Comparison of ENCODE assay signal across 11 mouse cellular contexts in genomic region chr7:123850272-123851197, GRCm38 (mm10).
DNase-seq lines count a peak whose midpoint lies in the region; ATAC-seq and TF ChIP-seq lines count a peak whose summit lies in the region.
"Had no signal": no experiment of that assay in that cellular context is flagged by ENCODE, and none has a peak within 500 bp of the region (broad histone marks: within the 10 kb centered on the region; RNA-seq: fewer than 3 reads in every experiment).

No protein-coding gene starts in this region.

- no peak overlapping the region for H3K9ac ChIP-seq in neural tube, embryonic 12.5 days
- H3K9ac ChIP-seq in neural tube, embryonic 15.5 days (replicated peaks) = no peak overlapping the region
- H3K9ac ChIP-seq in stomach, postnatal 0 days (ENCODE audit: low read length) = no peak overlapping the region
- H3K9ac ChIP-seq: embryonic facial prominence, embryonic 13.5 days had no signal

- no peaks in the 10 kb centered on the region for H3K9me3 ChIP-seq in neural tube, embryonic 12.5 days
- no peaks in the 10 kb centered on the region for H3K9me3 ChIP-seq in neural tube, embryonic 15.5 days (replicated peaks)
- H3K9me3 ChIP-seq in stomach, postnatal 0 days (ENCODE audit: control insufficient read depth, low read length) = no peaks in the 10 kb centered on the region
- H3K9me3 ChIP-seq: embryonic facial prominence, embryonic 13.5 days had no signal

- H3K27me3 ChIP-seq in neural tube, embryonic 12.5 days (replicated peaks) = no peaks in the 10 kb centered on the region
- H3K27me3 ChIP-seq in neural tube, embryonic 15.5 days (replicated peaks) = no peaks in the 10 kb centered on the region
- H3K27me3 ChIP-seq in stomach, postnatal 0 days (ENCODE audit: control insufficient read depth, insufficient read depth, low read length) = no peaks in the 10 kb centered on the region
- H3K27me3 ChIP-seq: embryonic facial prominence, embryonic 13.5 days had no signal

- H3K4me1 ChIP-seq in neural tube, embryonic 12.5 days = no peaks in the 10 kb centered on the region
- peaks cover 9% of the 10 kb centered on the region; the same call in 1 of the 2 replicates for H3K4me1 ChIP-seq in neural tube, embryonic 15.5 days
- H3K4me1 ChIP-seq in stomach, postnatal 0 days (replicated peaks; ENCODE audit: control insufficient read depth, insufficient read depth) = no peaks in the 10 kb centered on the region
- H3K4me1 ChIP-seq: embryonic facial prominence, embryonic 13.5 days had no signal

- H3K4me2 ChIP-seq in neural tube, embryonic 12.5 days (replicated peaks) = no peak overlapping the region
- no peak overlapping the region for H3K4me2 ChIP-seq in neural tube, embryonic 15.5 days
- H3K4me2 ChIP-seq in stomach, postnatal 0 days (replicated peaks; ENCODE audit: low read depth) = no peak overlapping the region
- H3K4me2 ChIP-seq: embryonic facial prominence, embryonic 13.5 days had no signal

- peak; percentile 3 for DNase-seq in kidney, adult 18-20 months
- DNase-seq in kidney, adult 11 months = no peak
- DNase-seq in cerebellum, adult 9-10 months = peak; percentile 27
- no peak for DNase-seq in stomach, postnatal 0 days (ENCODE audit: low spot score)
- no peak for DNase-seq in urinary bladder, postnatal 36 days (ENCODE audit: low spot score in 2 of 2)
- no peak for DNase-seq in urinary bladder, adult 18-20 months (ENCODE audit: low spot score in 2 of 2)
- DNase-seq: thymus, postnatal 14 days had no signal

- H3K36me3 ChIP-seq in neural tube, embryonic 12.5 days = no peaks in the 10 kb centered on the region
- no peaks in the 10 kb centered on the region for H3K36me3 ChIP-seq in neural tube, embryonic 15.5 days
- H3K36me3 ChIP-seq in stomach, postnatal 0 days (ENCODE audit: control insufficient read depth, insufficient read depth, low read length) = no peaks in the 10 kb centered on the region
- H3K36me3 ChIP-seq: embryonic facial prominence, embryonic 13.5 days had no signal

- WGBS in neural tube, embryonic 12.5 days = 73% methylated on average over 10 of the region's 10 CpGs
- 58% methylated on average over 10 of the region's 10 CpGs for WGBS in neural tube, embryonic 15.5 days
- 73% methylated on average over 10 of the region's 10 CpGs for WGBS in stomach, postnatal 0 days

- 0 out of 2 replicates have a peak, but pooled peaks have one; percentile 41 for ATAC-seq in neural tube, embryonic 12.5 days (ENCODE audit: low FRiP score, low read depth)
- no peak for ATAC-seq in neural tube, embryonic 15.5 days (ENCODE audit: low FRiP score)
- no peak for ATAC-seq in stomach, postnatal 0 days (ENCODE audit: low FRiP score, low TSS enrichment)
- ATAC-seq: activated CD4-positive, CD25-positive, alpha-beta regulatory T cell, adult 4 months had no signal

- no peak overlapping the region for H3K4me3 ChIP-seq in neural tube, embryonic 12.5 days
- H3K4me3 ChIP-seq in neural tube, embryonic 15.5 days (replicated peaks) = no peak overlapping the region
- H3K4me3 ChIP-seq in stomach, postnatal 0 days (ENCODE audit: low read depth, low read length) = no peak overlapping the region
- H3K4me3 ChIP-seq: embryonic facial prominence, embryonic 13.5 days had no signal

- peak; percentile 46 for TF ChIP-seq CTCF in stomach, postnatal 0 days (IDR thresholded peaks at IDR 0.05; ENCODE audit: low read depth)

- no peak overlapping the region for H3K27ac ChIP-seq in neural tube, embryonic 12.5 days
- H3K27ac ChIP-seq in neural tube, embryonic 15.5 days (replicated peaks) = no peak overlapping the region
- H3K27ac ChIP-seq in stomach, postnatal 0 days (replicated peaks) = no peak overlapping the region
- H3K27ac ChIP-seq: embryonic facial prominence, embryonic 13.5 days had no signal

- TF ChIP-seq EP300 in stomach, postnatal 0 days (optimal IDR thresholded peaks at IDR 0.05) = no peak

Comparison
In these comparisons a context has a peak if more than half of its experiments do, and no peak if none do; other contexts are left out.
1. DNase-seq: peak in kidney, adult 18-20 months (single experiment) and cerebellum, adult 9-10 months (single experiment); none in kidney, adult 11 months (single experiment), stomach, postnatal 0 days (single experiment), urinary bladder, postnatal 36 days (0 of 2) and urinary bladder, adult 18-20 months (0 of 2).